Mouse (Mus musculus) heart, postnatal 25 days (tissue): ENCODE measurements at regions not wholly inside any gene's neighbourhood (a gene's known extent, or its start where the extent isn't known, plus 50 kb on each side); places are given as distances from the start of the nearest gene placed in this dataset.

Experiments used
- DNase-seq: peaks from one replicate; pipeline ENCODE4 v3.0.0; 2022; ENCODE audit warnings: low spot score
- intact Hi-C: fragments of 180-260 bp; cut with DNase I; formaldehyde crosslinking; loops from one replicate; pipeline ENCODE4 v1.15.1; 2025

- intact Hi-C loops = loop anchor here (5.0 to 10.0 kb wide), 2 partner anchors 414 to 882 kb away; no protein-coding TSS in a partner anchor
Measured at GRCm38 (mm10) chr1:41810318-41810964, 885.1 kb upstream of the Pou3f3 start.

GRCm38 (mm10) chr1:41811130-41811529, 884.4 kb upstream of the Pou3f3 start:
- DNase-seq = no peak
- intact Hi-C loops = loop anchor here (5.0 to 10.0 kb wide), 2 partner anchors 414 to 881 kb away; no protein-coding TSS in a partner anchor

More at GRCm38 (mm10) chr1:41810318-41810964, 885.1 kb upstream of the Pou3f3 start:
- no peak for DNase-seq

DNA sequence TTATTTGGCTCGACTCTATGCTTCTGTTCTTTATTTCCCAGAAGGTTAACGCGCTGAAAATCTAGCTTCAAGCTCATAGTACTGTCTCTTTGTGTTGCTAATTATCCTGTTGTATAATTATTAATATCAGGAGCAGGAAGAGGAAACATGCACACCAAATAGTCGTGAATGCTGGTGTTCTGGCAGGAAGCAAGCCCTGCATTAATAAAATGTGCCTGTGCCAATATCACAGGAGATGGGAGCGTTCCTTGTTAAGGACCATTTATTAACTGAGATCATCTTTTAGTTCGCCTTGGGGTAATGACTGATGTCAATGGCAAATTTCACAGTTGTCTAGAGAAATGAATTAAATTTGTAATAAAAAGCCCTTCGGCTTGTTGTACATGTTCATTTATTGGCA, 883.5 kb upstream of the Pou3f3 start:
- intact Hi-C loops = loop anchor here (5.0 to 10.0 kb wide), 2 partner anchors 413 to 880 kb away; no protein-coding TSS in a partner anchor
- no peak for DNase-seq

DNA sequence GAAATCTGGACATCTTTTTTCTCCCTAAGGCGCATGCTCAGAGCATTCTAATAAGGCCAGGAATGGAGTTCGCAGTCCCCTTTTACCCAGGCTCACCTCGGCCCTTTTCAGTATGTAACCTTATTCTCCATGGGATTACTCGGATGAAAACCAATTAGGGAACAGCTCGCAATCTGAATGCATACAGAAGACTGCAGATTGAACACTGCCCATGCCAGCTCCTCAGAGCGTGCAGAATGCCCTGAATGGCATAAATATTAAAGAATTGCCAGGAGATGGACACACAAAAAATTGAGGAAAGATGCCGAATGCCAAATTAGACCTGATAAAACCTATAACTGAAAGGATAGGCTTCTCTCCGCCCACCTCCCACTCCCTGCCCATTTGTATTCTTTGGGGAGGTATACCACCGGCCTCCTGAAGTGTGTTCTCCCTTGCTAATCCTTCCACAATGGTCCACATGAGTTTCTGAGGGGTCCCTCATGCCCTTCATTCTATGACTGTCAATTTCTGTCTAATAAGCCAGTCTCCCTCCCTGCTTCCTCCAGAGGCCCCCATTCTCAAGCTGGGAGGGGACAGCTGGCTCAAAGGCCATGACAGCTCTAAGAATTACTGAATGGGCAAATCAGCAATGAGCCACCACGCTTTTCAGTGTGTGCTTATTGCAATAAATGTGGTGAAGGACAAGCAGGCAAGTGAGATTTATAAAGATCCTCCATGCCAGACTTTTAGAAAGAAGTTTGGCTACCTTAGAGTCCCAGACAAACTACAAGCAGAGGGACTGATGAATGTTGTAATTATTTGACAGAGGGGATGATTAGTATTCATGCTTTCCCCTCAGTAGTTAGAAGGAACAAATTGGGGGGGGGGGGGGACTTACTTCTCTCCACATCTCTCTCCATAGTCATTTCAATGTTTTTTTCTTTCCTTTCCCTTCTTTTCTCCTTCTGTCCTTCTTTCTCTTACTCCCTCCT, 881.2 kb upstream of the Pou3f3 start:
- intact Hi-C loops = loop anchor here (5.0 to 10.0 kb wide), 2 partner anchors 410 to 878 kb away; no protein-coding TSS in a partner anchor
- no peak for DNase-seq

- intact Hi-C loops = loop anchor here (10.0 kb wide), 1 partner anchor 410 kb away; no protein-coding TSS in a partner anchor
- DNase-seq = no peak
Measured at GRCm38 (mm10) chr1:41815021-41815420, 880.5 kb upstream of the Pou3f3 start.

DNA sequence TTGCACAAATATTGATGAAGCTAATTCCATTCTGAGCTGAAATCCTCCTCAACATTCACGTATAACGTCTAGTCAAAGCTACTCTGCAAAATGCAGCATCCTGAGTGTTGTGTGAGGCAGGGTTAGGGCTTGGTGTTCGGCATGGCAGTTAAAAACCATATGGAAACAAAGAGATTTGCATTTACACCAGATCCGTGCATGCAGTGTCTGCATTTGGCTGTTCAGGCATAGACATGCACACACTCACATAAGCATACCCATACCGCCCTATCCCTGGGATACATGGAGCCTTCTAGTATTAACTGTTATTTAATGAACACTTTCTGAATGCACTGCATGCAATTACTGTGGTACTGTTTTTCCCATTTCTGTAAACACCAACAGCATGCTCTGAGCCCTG, 872.8 kb upstream of the Pou3f3 start:
- intact Hi-C loops = no loop called here

GRCm38 (mm10) chr1:41825223-41825622, 870.3 kb upstream of the Pou3f3 start:
- DNase-seq = no peak
- intact Hi-C loops = no loop called here

More for the DNA sequence above, 872.8 kb upstream of the Pou3f3 start:
- DNase-seq = no peak

DNA sequence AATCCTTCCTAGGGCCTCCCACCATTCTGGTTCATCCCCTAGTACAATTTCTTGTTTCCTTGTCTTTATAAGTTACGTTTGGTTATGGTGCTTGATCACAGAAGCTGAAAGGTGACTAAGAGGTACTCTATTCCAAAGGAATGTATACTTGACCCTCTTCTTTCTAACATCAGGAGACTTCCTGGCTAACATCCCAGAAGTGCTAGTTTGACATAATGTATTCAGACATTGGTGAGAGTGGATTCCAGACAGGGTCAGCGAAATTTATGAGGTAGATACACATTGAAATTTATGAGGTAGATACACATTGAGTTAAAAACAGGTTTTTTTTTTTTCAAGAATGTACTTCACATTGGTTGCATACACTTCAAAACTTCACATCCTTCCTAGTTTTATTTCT, 863.9 kb upstream of the Pou3f3 start:
- intact Hi-C loops = no loop called here
- no peak for DNase-seq
